Mouse (Mus musculus) hindbrain, embryonic 12.5 days (tissue): ENCODE results near the gene Hs6st2. TPM values are rescaled to one million over a fixed set of nuclear protein-coding genes. Genes with fewer than 3 reads are reported as not detected.

Experiments
- ATAC-seq: fragments of 200-750 bp; cut with Nextera tagmentation; 2 replicates; pipeline ENCODE4 v1.8.0; 2017; ENCODE audit warnings: moderate TSS enrichment; ENCODE audit not compliant: low FRiP score
- H3K27ac ChIP-seq: fragments of 300-500 bp; sonication (generic); 2 replicates; pipeline ENCODE4 v1.5.1; 2016; ENCODE audit warnings: mild to moderate bottlenecking
- H3K27me3 ChIP-seq: fragments of 300-500 bp; sonication (generic); 2 replicates; pipeline ENCODE4 v1.6.1; 2016; ENCODE audit warnings: mild to moderate bottlenecking
- H3K36me3 ChIP-seq: fragments of 300-500 bp; sonication (generic); 2 replicates; pipeline ENCODE4 v1.6.1; 2016; ENCODE audit warnings: mild to moderate bottlenecking
- H3K4me1 ChIP-seq: fragments of 300-500 bp; sonication (generic); 2 replicates; pipeline ENCODE4 v1.6.1; 2016
- H3K4me2 ChIP-seq: fragments of 300-500 bp; sonication (generic); replicated peaks from 2 replicates; pipeline ENCODE4 v1.6.1; 2016; ENCODE audit warnings: mild to moderate bottlenecking
- H3K4me3 ChIP-seq: fragments of 300-500 bp; sonication (generic); 2 replicates; pipeline ENCODE4 v1.5.1; 2016; ENCODE audit warnings: mild to moderate bottlenecking
- H3K9ac ChIP-seq: fragments of 300-500 bp; sonication (generic); 2 replicates; pipeline ENCODE4 v1.6.1; 2016; ENCODE audit warnings: mild to moderate bottlenecking, moderate library complexity
- H3K9me3 ChIP-seq: fragments of 300-500 bp; sonication (generic); replicated peaks from 2 replicates; pipeline ENCODE4 v1.6.1; 2016; ENCODE audit warnings: mild to moderate bottlenecking
- WGBS: fragments of 180-500 bp; shearing (Covaris S2); methylation state at CpG from one replicate; pipeline ENCODE4 v1.1.7; 2016; 5-methylcytosine and 5-hydroxymethylcytosine counted together
- polyA plus RNA-seq: library from polyadenylated mRNA; unstranded; fragments of >200 nt; fragmentation: Nextera tagmentation; extraction: Ambion mirVana; gene quantifications from 2 replicates; pipeline ENCODE4 v1.2.1, GENCODE M21; 2016

The Hs6st2 gene
- polyA plus RNA-seq, 1 experiment from 2014 or later, result 18.3 TPM

- H3K4me1 ChIP-seq, result no peaks in the 10 kb centered on the region
- H3K36me3 ChIP-seq, result no peaks in the 10 kb centered on the region
- H3K27me3 ChIP-seq, result no peaks in the 10 kb centered on the region; the same call in 1 of the 2 replicates
- H3K4me3 ChIP-seq, result no peak overlapping the region
- 74% methylated on average over 3 of the region's 3 CpGs for WGBS
- no peaks in the 10 kb centered on the region for H3K9me3 ChIP-seq
- H3K27ac ChIP-seq, result no peak overlapping the region
- H3K4me2 ChIP-seq, result no peak overlapping the region
- no peak overlapping the region for H3K9ac ChIP-seq
- ATAC-seq, result no peak
These were observed 249.9 kb downstream of the Hs6st2 start for GRCm38 (mm10) chrX:51431706-51432105.

- H3K4me2 ChIP-seq, result no peak overlapping the region
- ATAC-seq, result no peak
- H3K9ac ChIP-seq, result no peak overlapping the region
- H3K4me3 ChIP-seq, result no peak overlapping the region
- WGBS, result 73% methylated on average over 5 of the region's 5 CpGs
- no peaks in the 10 kb centered on the region for H3K9me3 ChIP-seq
- no peaks in the 10 kb centered on the region for H3K4me1 ChIP-seq
- no peaks in the 10 kb centered on the region for H3K27me3 ChIP-seq
- no peak overlapping the region for H3K27ac ChIP-seq
- H3K36me3 ChIP-seq, result no peaks in the 10 kb centered on the region
These were observed 256.6 kb downstream of the Hs6st2 start for GRCm38 (mm10) chrX:51425031-51425430.

DNA sequence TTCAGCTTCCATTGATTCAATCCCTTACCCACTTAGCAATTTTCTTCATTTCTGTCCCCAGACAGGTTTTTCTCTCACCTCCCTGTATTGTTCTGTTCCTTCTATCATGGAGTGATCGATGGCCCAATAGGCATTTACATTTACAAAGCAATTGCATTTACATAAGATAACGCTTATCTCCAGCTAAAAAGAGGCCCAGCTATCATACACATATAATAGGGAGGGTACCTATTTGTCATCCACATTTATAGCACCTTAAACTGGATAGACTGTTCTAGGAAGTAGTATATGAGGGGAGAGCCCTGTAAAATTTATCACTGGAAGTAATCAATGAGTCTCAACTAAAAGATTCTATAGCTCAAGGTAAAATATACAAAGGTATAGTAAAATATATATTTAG, 271.4 kb downstream of the Hs6st2 start:
- Histone ChIP-seq H3K27ac (no peak overlapping the region), H3K36me3 (no peaks in the 10 kb centered on the region), H3K4me2 (no peak overlapping the region), H3K9me3 (no peaks in the 10 kb centered on the region), H3K27me3 (no peaks in the 10 kb centered on the region), H3K4me1 (no peaks in the 10 kb centered on the region), H3K9ac (no peak overlapping the region), H3K4me3 (no peak overlapping the region)
- no peak for ATAC-seq
- WGBS, result 75% methylated on average over 2 of the region's 2 CpGs

- Histone ChIP-seq H3K36me3 (no peaks in the 10 kb centered on the region), H3K27ac (no peak overlapping the region), H3K27me3 (no peaks in the 10 kb centered on the region), H3K9ac (no peak overlapping the region), H3K4me1 (no peaks in the 10 kb centered on the region), H3K4me2 (no peak overlapping the region), H3K9me3 (no peaks in the 10 kb centered on the region), H3K4me3 (no peak overlapping the region)
- no peak; the same call in 1 of the 2 replicates for ATAC-seq
These were observed 284.2 kb downstream of the Hs6st2 start for GRCm38 (mm10) chrX:51397457-51397856.

DNA sequence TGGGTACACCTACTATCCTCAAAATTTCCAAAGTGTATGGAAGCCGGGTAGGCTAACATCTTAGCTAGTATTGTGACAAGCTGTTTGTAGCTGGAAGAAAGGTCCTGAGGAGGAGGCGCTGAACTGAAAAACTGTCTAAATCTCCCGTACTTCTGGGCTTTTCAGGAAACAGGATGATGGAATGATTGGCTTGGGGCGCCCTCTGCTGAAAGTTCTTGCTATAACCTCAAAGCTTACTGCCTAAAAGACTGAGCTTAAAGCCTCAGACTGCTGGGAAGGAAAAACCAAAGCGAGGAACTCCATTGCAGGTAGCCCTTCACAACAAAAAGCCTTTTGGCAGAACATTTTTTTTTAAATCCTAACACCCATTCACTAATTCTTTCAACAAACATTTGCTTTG, 307.0 kb downstream of the Hs6st2 start:
- no peaks in the 10 kb centered on the region for H3K9me3 ChIP-seq
- H3K4me1 ChIP-seq, result no peaks in the 10 kb centered on the region
- H3K27ac ChIP-seq, result no peak overlapping the region
- H3K4me2 ChIP-seq, result no peak overlapping the region
- 22% methylated on average over 5 of the region's 5 CpGs for WGBS
- no peak overlapping the region for H3K4me3 ChIP-seq
- ATAC-seq, result no peak
- no peaks in the 10 kb centered on the region for H3K36me3 ChIP-seq
- H3K27me3 ChIP-seq, result 0 out of 2 replicates have a peak, but pooled peaks cover 7% of the 10 kb centered on the region
- H3K9ac ChIP-seq, result no peak overlapping the region

GRCm38 (mm10) chrX:51372477-51373239, 309.0 kb downstream of the Hs6st2 start:
- 0 out of 2 replicates have a peak, but pooled peaks cover 7% of the 10 kb centered on the region for H3K27me3 ChIP-seq
- no peak overlapping the region for H3K4me3 ChIP-seq
- no peak overlapping the region for H3K9ac ChIP-seq
- no peaks in the 10 kb centered on the region for H3K36me3 ChIP-seq
- ATAC-seq, result no peak
- no peaks in the 10 kb centered on the region for H3K4me1 ChIP-seq
- no peak overlapping the region for H3K27ac ChIP-seq
- WGBS, result 46% methylated on average over 5 of the region's 5 CpGs
- H3K4me2 ChIP-seq, result no peak overlapping the region
- no peaks in the 10 kb centered on the region for H3K9me3 ChIP-seq

GRCm38 (mm10) chrX:51349682-51350081, 332.0 kb downstream of the Hs6st2 start:
- Histone ChIP-seq H3K9me3 (no peaks in the 10 kb centered on the region), H3K27ac (no peak overlapping the region), H3K9ac (no peak overlapping the region), H3K36me3 (no peaks in the 10 kb centered on the region), H3K4me3 (no peak overlapping the region), H3K4me2 (no peak overlapping the region), H3K27me3 (no peaks in the 10 kb centered on the region), H3K4me1 (no peaks in the 10 kb centered on the region)
- 95% methylated on average over 1 of the region's 1 CpGs for WGBS
- ATAC-seq, result no peak

DNA sequence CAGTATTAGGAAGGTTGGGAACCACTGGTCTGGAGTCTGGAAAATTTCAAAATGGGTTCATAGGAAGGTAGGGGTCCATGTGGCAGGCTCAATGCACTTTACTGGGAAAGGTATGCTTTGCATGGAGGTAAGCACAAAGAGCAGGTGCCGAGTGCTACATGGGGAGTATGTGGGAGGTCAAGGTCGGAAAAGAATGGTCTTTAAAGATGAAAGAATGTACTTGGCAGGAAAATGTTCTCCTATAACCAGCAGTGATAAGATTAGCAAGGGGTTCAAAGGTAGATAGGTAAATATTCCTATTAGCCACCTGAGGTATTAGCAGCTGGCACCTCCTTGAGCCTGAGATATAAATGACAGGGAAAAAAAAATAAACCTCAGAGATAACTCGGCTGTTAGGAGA, 338.1 kb downstream of the Hs6st2 start:
- no peaks in the 10 kb centered on the region for H3K9me3 ChIP-seq
- H3K4me3 ChIP-seq, result no peak overlapping the region
- no peaks in the 10 kb centered on the region for H3K27me3 ChIP-seq
- H3K27ac ChIP-seq, result no peak overlapping the region
- no peak for ATAC-seq
- H3K4me1 ChIP-seq, result no peaks in the 10 kb centered on the region
- no peak overlapping the region for H3K9ac ChIP-seq
- WGBS, result 56% methylated on average over 3 of the region's 3 CpGs
- no peak overlapping the region for H3K4me2 ChIP-seq
- no peaks in the 10 kb centered on the region for H3K36me3 ChIP-seq

Other genes with a start within 250 kb of the Hs6st2 start
- not detected in 2 replicates for gene Usp26, start 119.4 kb upstream of the Hs6st2 start, polyA plus RNA-seq